Mouse (Mus musculus) subcutaneous adipose tissue, adult 2 months (tissue): Measurements from ENCODE around the gene Lmnb2. TPM values are rescaled to one million over a fixed set of nuclear protein-coding genes. Genes with fewer than 3 reads are reported as not detected.

Experiments used
- polyA plus RNA-seq: library from polyadenylated mRNA; depleted of rRNA; stranded (reverse); fragments of >200 nt; gene quantifications from 2 replicates; pipeline ENCODE4 v1.2.3, GENCODE M21; 2012; ENCODE audit warnings: low replicate concordance; rRNA removed

Gene Lmnb2
- polyA plus RNA-seq = 7.3 and 23.8 TPM in 2 replicates

GRCm38 (mm10) chr10:80917779-80918434, at the start of gene Lmnb2:
TSS of gene Lmnb2 (minus strand) at chr10:80918245.

DNA sequence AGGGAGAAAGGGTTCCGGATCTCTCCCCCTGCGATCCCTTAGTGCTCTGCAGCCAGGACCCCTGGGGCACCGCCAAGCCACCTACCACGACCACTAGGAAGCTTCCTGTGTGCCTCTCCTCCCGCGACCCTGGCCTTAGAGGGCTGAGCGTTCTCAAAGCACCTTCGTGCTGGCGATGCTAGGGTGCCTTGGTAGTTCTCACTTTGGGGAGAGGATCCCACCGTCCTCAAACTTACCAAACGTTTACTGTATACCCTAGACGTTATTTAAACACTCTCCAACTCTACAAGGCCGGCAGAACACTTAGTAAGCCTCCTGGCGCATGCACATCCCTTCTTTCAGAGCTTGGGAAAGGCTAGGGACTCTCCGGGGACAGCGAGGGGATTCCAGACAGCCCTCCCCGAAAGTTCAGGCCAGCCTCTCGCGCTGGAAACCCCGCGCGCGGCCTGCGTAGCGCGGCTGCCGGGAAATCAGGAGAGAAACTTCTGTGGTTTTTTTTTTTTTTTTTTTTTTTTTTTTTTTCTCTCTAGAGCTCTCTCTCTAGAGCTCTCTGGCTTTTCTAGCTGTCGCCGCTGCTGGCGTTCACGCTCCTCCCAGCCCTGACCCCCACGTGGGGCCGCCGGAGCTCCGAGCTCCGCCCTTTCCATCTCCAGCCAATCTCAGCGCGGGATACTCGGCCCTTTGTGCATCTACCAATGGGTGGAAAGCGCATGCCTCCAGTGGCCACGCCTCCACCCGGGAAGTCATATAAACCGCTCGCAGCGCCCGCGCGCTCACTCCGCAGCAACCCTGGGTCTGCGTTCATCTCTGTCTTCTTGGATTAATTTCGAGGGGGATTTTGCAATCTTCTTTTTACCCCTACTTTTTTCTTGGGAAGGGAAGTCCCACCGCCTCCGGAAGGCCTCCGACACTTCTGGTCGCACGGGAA, 11.5 kb upstream of the Lmnb2 start, which contains the start of gene Gadd45b:
Gene Gadd45b (plus strand): TSS at position 775 of the 928 bp plus-strand sequence.

DNA sequence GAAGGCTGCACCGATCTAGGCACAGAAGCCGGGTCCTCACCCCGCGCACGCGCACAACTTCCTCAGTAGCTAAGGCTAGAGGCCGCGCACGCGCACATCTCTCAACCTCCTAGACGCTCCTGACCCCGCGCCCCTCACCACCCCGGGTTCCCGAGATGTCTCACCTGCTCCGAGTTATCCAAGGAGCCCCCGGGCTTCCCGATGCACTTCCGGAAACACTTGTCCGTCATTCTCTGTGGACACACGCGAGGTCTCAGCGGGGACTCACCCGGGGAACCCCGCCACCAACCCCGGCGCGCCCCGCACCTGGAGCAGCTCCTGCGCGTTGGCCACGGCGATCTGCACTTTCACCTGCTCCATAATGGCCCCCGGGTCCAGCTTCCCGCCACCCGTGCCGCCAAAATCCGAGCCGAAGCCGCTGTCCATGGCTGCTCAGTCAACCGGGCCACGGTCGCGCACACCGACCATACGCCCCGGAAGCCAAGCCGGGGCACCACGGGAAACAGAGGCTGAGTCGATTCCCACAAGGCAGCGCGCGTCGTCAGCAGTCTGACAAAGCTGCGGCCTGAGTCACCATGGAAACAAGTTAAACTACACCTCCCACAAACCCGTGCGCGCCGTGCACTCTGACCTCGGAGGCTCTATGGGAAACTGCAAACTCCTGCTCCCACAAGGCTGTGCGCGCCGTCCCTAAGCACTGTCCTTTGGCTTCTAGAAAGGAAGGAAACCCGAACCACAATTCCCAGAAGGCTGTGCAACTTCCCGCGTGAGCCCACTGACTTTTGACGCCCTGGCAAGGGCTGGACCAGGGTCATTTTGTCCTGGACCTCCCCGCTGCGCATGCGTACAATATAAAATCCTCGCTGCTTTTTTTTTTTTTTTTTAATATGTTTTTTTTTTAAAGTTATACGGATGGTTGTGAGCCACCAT, 17.5 kb downstream of the Lmnb2 start, which contains the start of gene Timm13:
Gene Timm13 (minus strand): TSS at position 652 of the 930 bp plus-strand sequence.

GRCm38 (mm10) chr10:80871581-80871980, 46.5 kb downstream of the Lmnb2 start, which contains the start of gene Tmprss9:
TSS of gene Tmprss9 (plus strand) at chr10:80871848.

GRCm38 (mm10) chr10:80854913-80855748, 62.9 kb downstream of the Lmnb2 start, which contains the start of the genes Lsm7 and Sppl2b:
TSS of gene Lsm7 (minus strand) at chr10:80855209.
TSS of gene Sppl2b (plus strand) at chr10:80855275.

Other genes starting within 250 kb of the Lmnb2 start
- 507 and 1,079 TPM in 2 replicates for gene Mknk2, start 240.1 kb downstream of the Lmnb2 start, polyA plus RNA-seq
- gene Mob3a, start 216.3 kb downstream of the Lmnb2 start, polyA plus RNA-seq = 43.3 and 51.8 TPM in 2 replicates
- 61.1 and 73.0 TPM in 2 replicates for gene Izumo4, start 216.1 kb downstream of the Lmnb2 start, polyA plus RNA-seq
- 155 and 208 TPM in 2 replicates for gene Ap3d1, start 176.0 kb downstream of the Lmnb2 start, polyA plus RNA-seq
- 17.0 and 39.8 TPM in 2 replicates for gene Dot1l, start 163.0 kb downstream of the Lmnb2 start, polyA plus RNA-seq
- gene Sf3a2, start 120.0 kb downstream of the Lmnb2 start, polyA plus RNA-seq = 24.0 and 43.6 TPM in 2 replicates
- gene Plekhj1, start 119.6 kb downstream of the Lmnb2 start, polyA plus RNA-seq = 44.8 and 76.1 TPM in 2 replicates
- 0.44 and 0.53 TPM in 2 replicates for gene Amh, start 113.0 kb downstream of the Lmnb2 start, polyA plus RNA-seq
- 0.21 and 0.96 TPM in 2 replicates for gene Jsrp1, start 104.7 kb downstream of the Lmnb2 start, polyA plus RNA-seq
- gene Oaz1, start 91.6 kb downstream of the Lmnb2 start, polyA plus RNA-seq = 919 and 1,058 TPM in 2 replicates
- 0.03 TPM in 1 of 2 replicates, not detected in the other for gene Lingo3, start 74.2 kb downstream of the Lmnb2 start, polyA plus RNA-seq
- 86.7 and 136 TPM in 2 replicates for gene Lsm7, start 63.0 kb downstream of the Lmnb2 start, polyA plus RNA-seq
- gene Sppl2b, start 63.0 kb downstream of the Lmnb2 start, polyA plus RNA-seq = 62.5 and 116 TPM in 2 replicates
- gene Tmprss9, start 46.4 kb downstream of the Lmnb2 start, polyA plus RNA-seq = 0.07 and 0.36 TPM in 2 replicates
- gene Timm13, start 17.3 kb downstream of the Lmnb2 start, polyA plus RNA-seq = 179 and 198 TPM in 2 replicates
- 18.0 and 22.1 TPM in 2 replicates for gene Gadd45b, start 11.8 kb upstream of the Lmnb2 start, polyA plus RNA-seq
- 8.4 and 8.5 TPM in 2 replicates for gene Gng7, start 96.7 kb upstream of the Lmnb2 start, polyA plus RNA-seq
- gene Diras1, start 107.4 kb upstream of the Lmnb2 start, polyA plus RNA-seq = 0.08 and 0.13 TPM in 2 replicates
- gene Slc39a3, start 119.2 kb upstream of the Lmnb2 start, polyA plus RNA-seq = 47.1 and 47.6 TPM in 2 replicates
- 276 and 324 TPM in 2 replicates for gene Sgta, start 141.9 kb upstream of the Lmnb2 start, polyA plus RNA-seq
- gene Thop1, start 151.8 kb upstream of the Lmnb2 start, polyA plus RNA-seq = 29.8 and 72.2 TPM in 2 replicates
- 0.75 and 2.3 TPM in 2 replicates for gene Creb3l3, start 180.6 kb upstream of the Lmnb2 start, polyA plus RNA-seq
- gene Map2k2, start 187.7 kb upstream of the Lmnb2 start, polyA plus RNA-seq = 134 and 183 TPM in 2 replicates
- 32.2 and 49.6 TPM in 2 replicates for gene Zbtb7a, start 217.0 kb upstream of the Lmnb2 start, polyA plus RNA-seq
- 28.2 and 37.7 TPM in 2 replicates for gene Pias4, start 249.7 kb upstream of the Lmnb2 start, polyA plus RNA-seq